Mouse (Mus musculus): ENCODE measurements around the gene Cux2. TPM values are rescaled to one million over a fixed set of nuclear protein-coding genes. Genes with fewer than 3 reads are reported as not detected.

Cux2 gene
- polyA plus RNA-seq, 1 experiment from 2014 or later = not detected

GRCm38 (mm10) chr5:122071997-122072396 is 22.1 kb upstream of the Cux2 start:
- H3K36me3 ChIP-seq (ENCODE audit: inconsistent target) = no peaks in the 10 kb centered on the region
- no peak overlapping the region for H3K27ac ChIP-seq
- no peaks in the 10 kb centered on the region for H3K79me2 ChIP-seq (ENCODE audit: inconsistent target)
- H3K4me3 ChIP-seq (ENCODE audit: inconsistent target) = no peak overlapping the region
- WGBS (ENCODE audit: missing documents) = 86% methylated on average over 4 of the region's 4 CpGs

- Histone ChIP-seq H3K4me3 (ENCODE audit: inconsistent target) (no peak overlapping the region), H3K27ac (no peak overlapping the region), H3K79me2 (ENCODE audit: inconsistent target) (no peaks in the 10 kb centered on the region), H3K36me3 (ENCODE audit: inconsistent target) (no peaks in the 10 kb centered on the region)
- 84% methylated on average over 15 of the region's 16 CpGs for WGBS (ENCODE audit: missing documents)
These were observed 21.3 kb upstream of the Cux2 start for GRCm38 (mm10) chr5:122070963-122071800.

GRCm38 (mm10) chr5:122068563-122068962 is 18.7 kb upstream of the Cux2 start:
- no peak overlapping the region for H3K4me3 ChIP-seq (ENCODE audit: inconsistent target)
- H3K27ac ChIP-seq = no peak overlapping the region
- no peaks in the 10 kb centered on the region for H3K79me2 ChIP-seq (ENCODE audit: inconsistent target)
- H3K36me3 ChIP-seq (ENCODE audit: inconsistent target) = no peaks in the 10 kb centered on the region
- WGBS (ENCODE audit: missing documents) = 86% methylated on average over 13 of the region's 13 CpGs

GRCm38 (mm10) chr5:122063204-122063933 is 13.5 kb upstream of the Cux2 start:
- Histone ChIP-seq H3K36me3 (ENCODE audit: inconsistent target) (no peaks in the 10 kb centered on the region), H3K4me3 (ENCODE audit: inconsistent target) (no peak overlapping the region), H3K27ac (no peak overlapping the region), H3K79me2 (ENCODE audit: inconsistent target) (no peaks in the 10 kb centered on the region)
- 89% methylated on average over 24 of the region's 25 CpGs for WGBS (ENCODE audit: missing documents)

- H3K79me2 ChIP-seq (ENCODE audit: inconsistent target) = no peaks in the 10 kb centered on the region
- no peaks in the 10 kb centered on the region for H3K36me3 ChIP-seq (ENCODE audit: inconsistent target)
- WGBS (ENCODE audit: missing documents) = 4% methylated on average over 7 of the region's 12 CpGs
- no peak overlapping the region for H3K4me3 ChIP-seq (ENCODE audit: inconsistent target)
- H3K27ac ChIP-seq = no peak overlapping the region
These were observed 12.6 kb upstream of the Cux2 start for GRCm38 (mm10) chr5:122062479-122062878.

- no peak overlapping the region for H3K4me3 ChIP-seq (ENCODE audit: inconsistent target)
- no peaks in the 10 kb centered on the region for H3K79me2 ChIP-seq (ENCODE audit: inconsistent target)
- H3K36me3 ChIP-seq (ENCODE audit: inconsistent target) = no peaks in the 10 kb centered on the region
- WGBS (ENCODE audit: missing documents) = 68% methylated on average over 8 of the region's 12 CpGs
- H3K27ac ChIP-seq = no peak overlapping the region
These were observed 10.9 kb upstream of the Cux2 start for GRCm38 (mm10) chr5:122060767-122061333.

GRCm38 (mm10) chr5:122059060-122060017 is 9.4 kb upstream of the Cux2 start:
- H3K4me3 ChIP-seq (ENCODE audit: inconsistent target) = no peak overlapping the region
- H3K79me2 ChIP-seq (ENCODE audit: inconsistent target) = no peaks in the 10 kb centered on the region
- no peak overlapping the region for H3K27ac ChIP-seq
- H3K36me3 ChIP-seq (ENCODE audit: inconsistent target) = no peaks in the 10 kb centered on the region
- WGBS (ENCODE audit: missing documents) = 26% methylated on average over 35 of the region's 39 CpGs

GRCm38 (mm10) chr5:122057622-122058021 is 7.7 kb upstream of the Cux2 start:
- no peak overlapping the region for H3K4me3 ChIP-seq (ENCODE audit: inconsistent target)
- 67% methylated on average over 6 of the region's 6 CpGs for WGBS (ENCODE audit: missing documents)

GRCm38 (mm10) chr5:122056557-122056956 is 6.7 kb upstream of the Cux2 start:
- Histone ChIP-seq H3K4me3 (ENCODE audit: inconsistent target) (no peak overlapping the region), H3K79me2 (ENCODE audit: inconsistent target) (no peaks in the 10 kb centered on the region)
- WGBS (ENCODE audit: missing documents) = 88% methylated on average over 8 of the region's 8 CpGs

More at GRCm38 (mm10) chr5:122057622-122058021, 7.7 kb upstream of the Cux2 start:
- H3K27ac ChIP-seq = no peak overlapping the region
- no peaks in the 10 kb centered on the region for H3K36me3 ChIP-seq (ENCODE audit: inconsistent target)
- no peaks in the 10 kb centered on the region for H3K79me2 ChIP-seq (ENCODE audit: inconsistent target)

GRCm38 (mm10) chr5:122054130-122054843 is 4.4 kb upstream of the Cux2 start:
- 58% methylated on average over 13 of the region's 13 CpGs for WGBS (ENCODE audit: missing documents)
- H3K36me3 ChIP-seq (ENCODE audit: inconsistent target) = no peaks in the 10 kb centered on the region
- no peak overlapping the region for H3K4me3 ChIP-seq (ENCODE audit: inconsistent target)
- H3K27ac ChIP-seq = no peak overlapping the region
- no peaks in the 10 kb centered on the region for H3K79me2 ChIP-seq (ENCODE audit: inconsistent target)

More at GRCm38 (mm10) chr5:122056557-122056956, 6.7 kb upstream of the Cux2 start:
- H3K27ac ChIP-seq = no peak overlapping the region
- H3K36me3 ChIP-seq (ENCODE audit: inconsistent target) = no peaks in the 10 kb centered on the region

GRCm38 (mm10) chr5:122053587-122053986 is 3.7 kb upstream of the Cux2 start:
- no peaks in the 10 kb centered on the region for H3K79me2 ChIP-seq (ENCODE audit: inconsistent target)
- no peaks in the 10 kb centered on the region for H3K36me3 ChIP-seq (ENCODE audit: inconsistent target)
- WGBS (ENCODE audit: missing documents) = 51% methylated on average over 15 of the region's 15 CpGs
- H3K27ac ChIP-seq = no peak overlapping the region
- no peak overlapping the region for H3K4me3 ChIP-seq (ENCODE audit: inconsistent target)

- Histone ChIP-seq H3K36me3 (ENCODE audit: inconsistent target) (no peaks in the 10 kb centered on the region), H3K27ac (no peak overlapping the region), H3K4me3 (ENCODE audit: inconsistent target) (no peak overlapping the region), H3K79me2 (ENCODE audit: inconsistent target) (no peaks in the 10 kb centered on the region)
- WGBS (ENCODE audit: missing documents) = 10% methylated on average over 8 of the region's 8 CpGs
These were observed 867 bp upstream of the Cux2 start for GRCm38 (mm10) chr5:122050832-122051105.

GRCm38 (mm10) chr5:122049664-122050016 is 262 bp downstream of the Cux2 start:
- under 1% methylated on average over 25 of the region's 43 CpGs for WGBS (ENCODE audit: missing documents)
- Histone ChIP-seq H3K4me3 (ENCODE audit: inconsistent target) (no peak overlapping the region), H3K27ac (no peak overlapping the region), H3K36me3 (ENCODE audit: inconsistent target) (no peaks in the 10 kb centered on the region), H3K79me2 (ENCODE audit: inconsistent target) (no peaks in the 10 kb centered on the region)

Measured in macrophage (primary cell).